Mouse (Mus musculus) CD8-positive naive resting alpha-beta T cell, adult 2 months (primary cell): ENCODE data around the gene Zfp965.
"Not testable (repeated sequence)": the region's sequence is repeated elsewhere in the genome, so short reads cannot be mapped to it uniquely, and the experiment has no call there.

Source experiments
- DNase-seq, 2 experiments: peaks; one replicate each; pipeline ENCODE4 v3.0.0; 2022; ENCODE audit warnings: low read depth in 2 of 2, low spot score in 2 of 2

Gene Zfp965

GRCm38 (mm10) chr2:175469685-175470084 lies at the start of gene Zfp965:
Gene Zfp965, plus strand, starts transcription at chr2:175469985.
- not testable (repeated sequence) for DNase-seq

- not testable (repeated sequence) for DNase-seq
Observed at GRCm38 (mm10) chr2:175435707-175436106, 34.1 kb upstream of the Zfp965 start, which contains the start of gene Gm4724. Gene Gm4724, minus strand, starts transcription at chr2:175435807.
